In genomic region chr7:92937955-92938354, GRCm38 (mm10) we compare ENCODE assay signal across 8 mouse cellular contexts.
DNase-seq lines count a peak whose midpoint lies in the region; ATAC-seq and TF ChIP-seq lines count a peak whose summit lies in the region.

No protein-coding gene starts in this region.

- WGBS in forebrain, postnatal 0 days = 24% methylated on average over 6 of the region's 6 CpGs
- 28% methylated on average over 6 of the region's 6 CpGs for WGBS in forebrain, embryonic 15.5 days
- 27% methylated on average over 6 of the region's 6 CpGs for WGBS in lung, adult 2 months
- 29% methylated on average over 6 of the region's 6 CpGs for WGBS in stomach, postnatal 0 days

- no peaks in the 10 kb centered on the region for H3K27me3 ChIP-seq in forebrain, postnatal 0 days (ENCODE audit: insufficient read depth, low read length)
- 0 out of 2 replicates have a peak, but pooled peaks cover 2% of the 10 kb centered on the region for H3K27me3 ChIP-seq in forebrain, embryonic 15.5 days
- H3K27me3 ChIP-seq in stomach, postnatal 0 days (ENCODE audit: control insufficient read depth, insufficient read depth, low read length) = no peaks in the 10 kb centered on the region

- no peak overlapping the region for H3K27ac ChIP-seq in forebrain, postnatal 0 days (ENCODE audit: low read depth, low read length)
- no peak overlapping the region for H3K27ac ChIP-seq in forebrain, embryonic 15.5 days (replicated peaks)
- no peak overlapping the region for H3K27ac ChIP-seq in stomach, postnatal 0 days (replicated peaks)

- H3K36me3 ChIP-seq in forebrain, postnatal 0 days (ENCODE audit: insufficient read depth) = no peaks in the 10 kb centered on the region
- H3K36me3 ChIP-seq in forebrain, embryonic 15.5 days = no peaks in the 10 kb centered on the region
- H3K36me3 ChIP-seq in stomach, postnatal 0 days (ENCODE audit: control insufficient read depth, insufficient read depth, low read length) = no peaks in the 10 kb centered on the region

- H3K9me3 ChIP-seq in forebrain, postnatal 0 days (ENCODE audit: low read length) = no peaks in the 10 kb centered on the region
- H3K9me3 ChIP-seq in forebrain, embryonic 15.5 days = no peaks in the 10 kb centered on the region
- no peaks in the 10 kb centered on the region for H3K9me3 ChIP-seq in stomach, postnatal 0 days (ENCODE audit: control insufficient read depth, low read length)

- no peak overlapping the region for H3K9ac ChIP-seq in forebrain, postnatal 0 days
- H3K9ac ChIP-seq in forebrain, embryonic 15.5 days (replicated peaks) = no peak overlapping the region
- H3K9ac ChIP-seq in stomach, postnatal 0 days (ENCODE audit: low read length) = no peak overlapping the region

- TF ChIP-seq EP300 in stomach, postnatal 0 days (optimal IDR thresholded peaks at IDR 0.05) = no peak

- peak; percentile 59; the same call in 1 of the 2 replicates for TF ChIP-seq CTCF in forebrain, postnatal 0 days (IDR thresholded peaks at IDR 0.05; ENCODE audit: low read depth)
- TF ChIP-seq CTCF in lung, adult 2 months (IDR thresholded peaks at IDR 0.05; ENCODE audit: insufficient read depth, low read length) = peak; percentile 52
- peak; percentile 64 for TF ChIP-seq CTCF in stomach, postnatal 0 days (IDR thresholded peaks at IDR 0.05; ENCODE audit: low read depth)

- DNase-seq in forebrain, postnatal 0 days = peak; percentile 40
- no peak for DNase-seq in lung, adult 2 months
- DNase-seq in lung, postnatal 14 days = no peak
- peak; percentile 12 for DNase-seq in adrenal gland, adult 8-10 months
- no peak for DNase-seq in stomach, postnatal 0 days (ENCODE audit: low spot score)
- DNase-seq in spleen, postnatal 4 days (ENCODE audit: low spot score in 2 of 2) = no peak

- H3K4me2 ChIP-seq in forebrain, postnatal 0 days (ENCODE audit: low read depth) = no peak overlapping the region
- no peak overlapping the region for H3K4me2 ChIP-seq in forebrain, embryonic 15.5 days (replicated peaks)
- no peak overlapping the region for H3K4me2 ChIP-seq in stomach, postnatal 0 days (replicated peaks; ENCODE audit: low read depth)

- H3K4me1 ChIP-seq in forebrain, postnatal 0 days (ENCODE audit: insufficient read depth) = no peaks in the 10 kb centered on the region
- 0 out of 2 replicates have a peak, but pooled peaks cover 3% of the 10 kb centered on the region for H3K4me1 ChIP-seq in forebrain, embryonic 15.5 days
- H3K4me1 ChIP-seq in lung, adult 2 months (ENCODE audit: control insufficient read depth, insufficient read depth, low read length) = no peaks in the 10 kb centered on the region
- no peaks in the 10 kb centered on the region for H3K4me1 ChIP-seq in stomach, postnatal 0 days (replicated peaks; ENCODE audit: control insufficient read depth, insufficient read depth)

- no peak for TF ChIP-seq POLR2A in lung, adult 2 months (IDR thresholded peaks at IDR 0.05; ENCODE audit: borderline replicate concordance, extremely low read depth, low read depth, low read length)

- peak; percentile 48 for ATAC-seq in forebrain, postnatal 0 days
- ATAC-seq in forebrain, embryonic 15.5 days (replicated peaks) = no peak
- peak; percentile 38; a peak in 1 of 4 replicates for ATAC-seq in hematopoietic stem cell, adult 5-6 weeks (replicated peaks in 1 of 2; ENCODE audit: insufficient read depth in 1 of 2, low FRiP score in 2 of 2, low TSS enrichment in 1 of 2, low read depth in 1 of 2, poor library complexity in 2 of 2, severe bottlenecking in 2 of 2)
- ATAC-seq in stomach, postnatal 0 days (ENCODE audit: low FRiP score, low TSS enrichment) = no peak

- H3K4me3 ChIP-seq in forebrain, postnatal 0 days (ENCODE audit: low read depth, low read length) = no peak overlapping the region
- H3K4me3 ChIP-seq in forebrain, embryonic 15.5 days = no peak overlapping the region
- no peak overlapping the region for H3K4me3 ChIP-seq in lung, adult 2 months (replicated peaks; ENCODE audit: extremely low read depth, low read depth, low read length)
- H3K4me3 ChIP-seq in stomach, postnatal 0 days (ENCODE audit: low read depth, low read length) = no peak overlapping the region

Comparison
In these comparisons a context has a peak if more than half of its experiments do, and no peak if none do; other contexts are left out.
1. ATAC-seq: peak in forebrain, postnatal 0 days (single experiment) and hematopoietic stem cell, adult 5-6 weeks (2 of 2); none in forebrain, embryonic 15.5 days (single experiment) and stomach, postnatal 0 days (single experiment).
2. DNase-seq: peak in forebrain, postnatal 0 days (single experiment) and adrenal gland, adult 8-10 months (single experiment); none in lung, adult 2 months (single experiment), lung, postnatal 14 days (single experiment), stomach, postnatal 0 days (single experiment) and spleen, postnatal 4 days (0 of 2).
3. Peak in every context shown above with its lines, with median percentiles within 50 percentile points of each other: CTCF ChIP-seq.